Mouse (Mus musculus) liver, adult (tissue): ENCODE data around the gene Syne1.

ENCODE experiments used
- GATA4 ChIP-seq: IDR thresholded peaks from 2 replicates; pipeline ENCODE4 v1.6.1; 2014; ENCODE audit warnings: mild to moderate bottlenecking, low read length; ENCODE audit not compliant: insufficient replicate concordance

Syne1 gene

GRCm38 (mm10) chr10:5029883-5030282, 521.4 kb downstream of the Syne1 start:
- no peak for TF ChIP-seq GATA4

DNA sequence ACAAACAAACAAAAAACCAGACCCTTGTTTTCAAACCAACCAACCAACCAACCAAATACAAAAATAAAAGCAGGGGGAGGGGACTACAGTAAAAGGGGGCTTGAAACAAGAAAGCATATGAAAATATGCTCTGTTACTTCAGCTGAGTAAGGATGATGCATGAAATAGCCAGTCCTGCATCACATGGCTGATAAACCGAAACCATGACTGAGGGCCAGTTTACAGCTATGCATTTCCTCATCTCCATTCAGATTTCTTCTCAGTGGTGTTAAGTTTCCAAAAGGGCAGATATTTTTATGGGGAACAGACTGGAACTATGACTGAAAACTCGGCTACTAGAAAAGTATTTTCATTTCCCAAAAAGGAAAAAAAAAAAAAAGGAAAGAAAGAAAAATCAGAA, 522.1 kb downstream of the Syne1 start:
- TF ChIP-seq GATA4: no peak

GRCm38 (mm10) chr10:5028301-5028700, 523.0 kb downstream of the Syne1 start:
- TF ChIP-seq GATA4: no peak

- no peak for TF ChIP-seq GATA4
Measured at GRCm38 (mm10) chr10:5027208-5027607, 524.1 kb downstream of the Syne1 start.

- no peak for TF ChIP-seq GATA4
Measured at GRCm38 (mm10) chr10:5025906-5026305, 525.4 kb downstream of the Syne1 start.

- TF ChIP-seq GATA4: no peak
Measured at GRCm38 (mm10) chr10:5017148-5017547, 534.1 kb downstream of the Syne1 start.

DNA sequence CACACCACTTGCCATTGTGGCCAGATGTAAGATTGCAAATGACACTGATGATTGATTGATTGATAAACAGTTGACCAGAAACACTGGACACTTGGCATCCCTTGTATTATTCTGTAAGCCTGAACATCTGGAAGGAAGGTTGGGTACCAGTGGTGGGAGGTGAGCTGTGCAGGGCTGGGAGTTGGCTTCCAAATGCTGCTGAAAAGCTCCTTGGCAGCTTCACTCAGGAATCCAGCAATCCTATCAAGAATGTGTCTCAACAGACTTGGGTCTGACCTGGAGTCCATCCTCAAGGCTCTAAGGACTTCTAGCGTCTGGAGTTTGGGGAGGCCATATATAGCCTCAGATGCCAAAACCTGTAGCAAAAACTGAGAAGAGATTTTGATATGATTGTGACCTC, 536.3 kb downstream of the Syne1 start:
- no peak for TF ChIP-seq GATA4

GRCm38 (mm10) chr10:5012004-5012403, 539.3 kb downstream of the Syne1 start:
- no peak for TF ChIP-seq GATA4

GRCm38 (mm10) chr10:5008795-5009366, 542.4 kb downstream of the Syne1 start:
- TF ChIP-seq GATA4: no peak

DNA sequence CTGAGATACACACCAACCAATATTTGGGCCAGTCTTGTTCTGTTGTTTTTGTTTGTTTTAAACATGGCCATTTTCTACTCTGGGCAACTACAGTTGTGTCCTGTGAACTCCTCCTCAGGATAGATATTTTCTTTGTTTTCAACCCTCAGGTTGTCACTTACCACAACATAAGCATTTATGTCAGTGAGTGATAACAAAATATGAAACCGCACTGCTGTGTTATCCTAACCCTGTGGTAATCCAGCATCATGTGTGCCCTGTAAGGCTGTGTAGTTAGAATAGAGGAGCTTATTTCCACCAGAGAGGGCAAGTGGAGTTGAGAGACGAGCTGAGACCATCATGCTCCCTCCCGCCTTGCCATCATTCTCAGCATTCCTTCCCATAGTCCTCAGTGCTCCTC, 554.7 kb downstream of the Syne1 start:
- no peak for TF ChIP-seq GATA4

DNA sequence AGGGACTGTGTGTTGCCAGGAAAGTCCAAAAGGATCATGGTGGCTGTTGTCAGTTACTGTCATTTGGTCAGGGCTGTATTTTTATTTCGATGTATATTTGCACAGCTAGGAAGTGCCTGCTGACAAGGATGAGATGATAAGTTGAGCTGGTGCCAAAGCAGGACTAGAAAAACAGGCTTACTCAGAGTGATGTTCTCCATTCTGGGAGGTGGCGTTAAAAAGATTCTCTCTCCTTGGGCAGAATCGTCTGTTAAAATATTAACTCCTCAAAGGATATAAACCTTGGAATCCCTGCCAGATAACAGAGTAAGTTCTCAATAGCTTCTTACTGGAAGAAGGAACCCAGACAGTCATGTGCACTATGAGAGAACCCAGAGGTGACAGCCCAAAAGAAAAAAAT, 557.5 kb downstream of the Syne1 start:
- no peak for TF ChIP-seq GATA4

DNA sequence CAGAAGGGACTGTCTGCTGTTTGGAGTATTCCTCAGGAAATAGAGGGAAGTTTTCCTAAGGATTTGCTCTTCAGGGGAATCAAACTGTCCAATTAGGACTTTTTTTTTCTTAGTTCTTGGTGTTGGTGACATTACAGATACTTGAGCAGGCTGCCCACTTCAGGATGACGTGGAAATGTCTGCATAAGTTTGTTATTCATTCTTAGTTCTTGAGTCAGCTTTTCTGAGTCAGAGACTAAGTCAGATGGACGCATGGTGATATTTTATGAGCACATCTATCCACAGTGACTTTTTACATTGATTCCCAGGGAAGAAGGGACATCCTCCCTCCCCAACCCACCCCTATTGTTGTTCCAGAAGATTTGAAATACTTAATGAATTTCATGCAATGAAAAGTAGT, 567.4 kb downstream of the Syne1 start:
- no peak for TF ChIP-seq GATA4

GRCm38 (mm10) chr10:4977374-4977773, 573.9 kb downstream of the Syne1 start:
- TF ChIP-seq GATA4: no peak

DNA sequence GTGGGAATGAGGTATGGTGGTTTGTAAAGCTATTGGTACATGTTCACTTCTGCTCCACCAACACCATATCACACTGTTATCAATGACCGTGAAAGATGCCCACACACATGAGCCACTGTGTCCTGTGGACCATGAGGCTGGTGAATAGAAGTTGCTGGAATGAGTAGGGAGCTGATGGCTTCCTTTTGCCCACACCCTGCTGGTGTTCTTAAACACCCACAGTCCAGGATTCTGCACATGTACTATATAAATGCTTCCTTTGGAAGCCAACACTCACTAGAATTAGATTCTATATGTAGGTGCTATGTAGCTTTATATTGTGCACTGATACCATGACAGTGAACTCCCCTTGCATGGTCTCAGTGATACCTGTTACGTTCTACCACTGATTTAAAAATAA, 574.7 kb downstream of the Syne1 start:
- no peak for TF ChIP-seq GATA4

GRCm38 (mm10) chr10:4974246-4974645, 577.0 kb downstream of the Syne1 start:
- TF ChIP-seq GATA4: no peak

DNA sequence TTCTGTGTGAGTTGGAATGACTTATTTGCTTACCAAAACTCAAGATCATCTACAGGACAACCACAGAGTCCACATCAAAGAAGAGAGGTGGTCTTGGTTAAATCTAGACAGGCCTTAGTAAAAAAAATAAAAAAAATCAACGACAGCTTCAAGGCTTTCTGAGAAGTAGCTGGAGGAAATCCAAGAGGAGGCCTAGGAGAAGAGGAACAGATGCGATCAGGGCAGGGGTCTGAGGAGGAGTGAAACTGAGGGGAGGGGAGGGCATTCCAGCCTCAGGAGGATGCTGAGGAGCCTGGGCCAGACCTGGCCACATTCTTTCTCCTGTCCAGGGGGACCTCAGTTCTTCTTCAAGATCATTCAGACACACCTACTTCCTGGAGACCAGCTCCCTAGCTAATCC, 579.3 kb downstream of the Syne1 start:
- TF ChIP-seq GATA4: no peak

- no peak for TF ChIP-seq GATA4
Measured at GRCm38 (mm10) chr10:4971586-4971985, 579.7 kb downstream of the Syne1 start.

DNA sequence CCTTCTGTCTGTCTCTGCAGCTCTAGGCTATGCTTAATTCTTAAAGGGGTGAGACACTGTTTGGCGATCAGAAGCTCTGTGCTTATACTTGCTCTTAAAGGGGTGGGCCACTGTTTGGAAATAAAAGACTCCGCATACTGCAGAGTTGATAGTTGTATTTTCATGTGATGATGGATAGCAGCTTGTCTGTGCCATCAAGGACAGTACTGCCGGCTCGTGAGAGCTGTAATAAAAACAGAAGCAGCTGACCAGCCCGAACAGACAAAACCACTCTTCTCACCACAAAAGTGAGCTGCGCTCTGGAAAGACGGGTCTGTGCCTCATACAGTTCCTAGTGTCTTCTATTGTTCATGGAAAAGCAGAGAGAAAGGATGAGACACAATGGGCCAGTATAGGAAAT, 580.1 kb downstream of the Syne1 start:
- no peak for TF ChIP-seq GATA4
